Mouse (Mus musculus): ENCODE measurements around the gene Ip6k3. TPM values are rescaled to one million over a fixed set of nuclear protein-coding genes. Genes with fewer than 3 reads are reported as not detected.

Ip6k3 gene
- polyA plus RNA-seq, 2 experiments, result 0.47 to 0.76 TPM

DNA sequence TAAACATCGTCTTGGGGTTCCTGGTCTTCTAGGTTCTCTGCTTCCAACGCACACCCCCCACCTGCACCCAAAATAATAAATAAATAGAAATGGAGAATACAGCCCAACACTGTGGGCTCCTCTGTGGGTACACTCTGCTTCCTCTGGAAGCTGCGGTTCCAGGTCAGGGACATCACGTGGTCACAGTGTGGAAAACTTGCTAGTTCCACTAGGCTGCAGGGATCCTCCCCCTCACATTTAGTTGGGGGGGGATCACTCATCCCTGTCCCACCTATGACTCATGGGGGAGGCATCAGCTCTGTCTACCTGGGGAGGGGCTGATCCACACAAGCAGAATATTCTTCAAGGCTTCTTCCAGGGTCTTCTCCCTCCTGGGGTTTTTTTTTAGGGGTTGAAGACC is 23.4 kb downstream of the Ip6k3 start:
- no peak overlapping the region for H3K4me3 ChIP-seq (replicated peaks; ENCODE audit: low read length)
- no peaks in the 10 kb centered on the region for H3K9me3 ChIP-seq (ENCODE audit: control insufficient read depth, low read length)
- no peak for DNase-seq (ENCODE audit: low spot score)
- peaks cover 44% of the 10 kb centered on the region for H3K4me1 ChIP-seq (ENCODE audit: control insufficient read depth, insufficient read depth, low read length)
- no peaks in the 10 kb centered on the region for H3K27me3 ChIP-seq (ENCODE audit: control insufficient read depth, insufficient read depth, low read length)
- H3K9ac ChIP-seq (ENCODE audit: low read depth, low read length, severe bottlenecking), result no peak overlapping the region
- TF ChIP-seq POLR2A (IDR thresholded peaks at IDR 0.05; ENCODE audit: borderline replicate concordance, extremely low read depth, insufficient read depth, insufficient read length), result no peak
- H3K4me2 ChIP-seq (replicated peaks; ENCODE audit: low read depth, low read length, severe bottlenecking), result no peak overlapping the region
- 55% methylated on average over 4 of the region's 4 CpGs for WGBS
- no peaks in the 10 kb centered on the region for H3K36me3 ChIP-seq (ENCODE audit: control insufficient read depth, insufficient read depth, low read length)
- no peak overlapping the region for H3K27ac ChIP-seq (replicated peaks; ENCODE audit: low read depth, low read length)
- no peak for ATAC-seq (ENCODE audit: low FRiP score, low read depth)

DNA sequence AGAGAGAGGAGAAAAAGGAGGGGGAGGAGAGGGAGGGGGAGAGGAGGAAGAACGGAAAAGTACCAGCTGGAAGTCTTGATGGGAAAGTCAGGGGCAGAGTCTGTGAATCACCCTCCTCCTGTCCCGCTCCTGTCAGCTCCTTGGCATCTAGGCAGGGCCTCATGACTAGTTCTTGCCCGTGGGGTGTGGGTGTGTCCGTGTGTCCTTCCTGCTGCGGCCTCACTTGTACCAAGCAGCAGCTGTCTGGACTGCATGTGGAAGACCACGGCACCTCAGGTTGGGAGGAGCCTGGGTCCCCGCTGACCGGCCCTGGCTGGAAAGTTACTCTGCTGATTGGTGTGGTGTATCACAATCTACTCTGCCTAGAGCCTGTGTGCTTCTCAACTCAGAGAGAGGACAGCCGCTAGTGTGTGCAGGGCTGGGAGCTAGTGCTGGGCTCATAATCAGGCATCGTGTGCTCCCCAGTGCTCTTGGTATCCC is 25.6 kb downstream of the Ip6k3 start:
- H3K9ac ChIP-seq (ENCODE audit: low read depth, low read length, severe bottlenecking), result no peak overlapping the region
- H3K4me1 ChIP-seq (ENCODE audit: control insufficient read depth, insufficient read depth, low read length), result peaks cover 38% of the 10 kb centered on the region
- no peak for TF ChIP-seq POLR2A (IDR thresholded peaks at IDR 0.05; ENCODE audit: borderline replicate concordance, extremely low read depth, insufficient read depth, insufficient read length)
- no peak overlapping the region for H3K4me3 ChIP-seq (replicated peaks; ENCODE audit: low read length)
- ATAC-seq (ENCODE audit: low FRiP score, low read depth) (peak; percentile 31; the same call in 1 of the 2 replicates), DNase-seq (ENCODE audit: low spot score) (peak; percentile 43)
- no peak overlapping the region for H3K27ac ChIP-seq (replicated peaks; ENCODE audit: low read depth, low read length)
- H3K9me3 ChIP-seq (ENCODE audit: control insufficient read depth, low read length), result no peaks in the 10 kb centered on the region
- 47% methylated on average over 8 of the region's 10 CpGs for WGBS
- no peaks in the 10 kb centered on the region for H3K36me3 ChIP-seq (ENCODE audit: control insufficient read depth, insufficient read depth, low read length)
- H3K4me2 ChIP-seq (replicated peaks; ENCODE audit: low read depth, low read length, severe bottlenecking), result no peak overlapping the region
- H3K27me3 ChIP-seq (ENCODE audit: control insufficient read depth, insufficient read depth, low read length), result no peaks in the 10 kb centered on the region

DNA sequence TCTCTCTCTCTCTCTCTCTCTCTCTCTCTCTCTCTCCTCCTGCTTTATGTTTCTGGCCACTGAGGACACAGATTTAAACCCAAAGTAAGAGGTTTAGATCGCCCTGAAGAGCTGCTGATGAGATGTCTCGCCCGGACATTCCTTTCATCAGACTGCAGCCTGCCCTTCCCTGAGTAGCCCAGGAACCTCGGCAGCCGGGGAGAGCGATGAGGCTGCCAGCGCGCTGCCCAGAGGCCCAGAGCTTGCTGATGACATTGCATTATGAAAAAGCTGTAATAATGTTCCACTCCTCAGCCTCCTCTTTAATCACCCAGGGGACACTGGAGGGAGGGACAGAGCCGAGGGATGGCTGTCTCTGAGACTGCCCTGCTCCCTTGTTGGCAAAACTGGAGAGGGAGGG is 27.3 kb downstream of the Ip6k3 start:
- no peak overlapping the region for H3K4me2 ChIP-seq (replicated peaks; ENCODE audit: low read depth, low read length, severe bottlenecking)
- no peaks in the 10 kb centered on the region for H3K27me3 ChIP-seq (ENCODE audit: control insufficient read depth, insufficient read depth, low read length)
- no peak overlapping the region for H3K4me3 ChIP-seq (replicated peaks; ENCODE audit: low read length)
- no peaks in the 10 kb centered on the region for H3K9me3 ChIP-seq (ENCODE audit: control insufficient read depth, low read length)
- ATAC-seq (ENCODE audit: low FRiP score, low read depth) (no peak), DNase-seq (ENCODE audit: low spot score) (no peak)
- TF ChIP-seq POLR2A (IDR thresholded peaks at IDR 0.05; ENCODE audit: borderline replicate concordance, extremely low read depth, insufficient read depth, insufficient read length), result no peak
- H3K36me3 ChIP-seq (ENCODE audit: control insufficient read depth, insufficient read depth, low read length), result no peaks in the 10 kb centered on the region
- H3K4me1 ChIP-seq (ENCODE audit: control insufficient read depth, insufficient read depth, low read length), result peaks cover 32% of the 10 kb centered on the region
- no peak overlapping the region for H3K9ac ChIP-seq (ENCODE audit: low read depth, low read length, severe bottlenecking)
- 50% methylated on average over 9 of the region's 9 CpGs for WGBS
- no peak overlapping the region for H3K27ac ChIP-seq (replicated peaks; ENCODE audit: low read depth, low read length)

DNA sequence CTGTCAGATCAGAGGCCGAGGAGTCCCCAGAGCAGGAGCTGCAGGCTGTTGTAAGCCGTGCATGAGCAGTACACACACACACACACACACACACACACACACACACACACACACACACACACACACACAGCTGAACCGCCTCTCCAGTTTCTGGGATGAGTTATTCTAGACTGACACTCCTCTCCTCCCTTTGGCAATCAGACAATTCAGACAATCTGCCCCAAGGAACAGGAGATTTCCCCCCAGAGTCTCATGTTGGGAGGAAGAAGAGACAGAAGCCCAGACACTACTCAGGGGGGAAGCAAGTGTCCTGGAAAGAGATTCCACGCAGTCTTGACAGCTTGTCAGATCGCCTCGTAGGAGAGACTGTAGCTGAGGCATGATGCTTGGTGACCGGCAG is 28.3 kb downstream of the Ip6k3 start:
- WGBS, result 47% methylated on average over 6 of the region's 7 CpGs
- DNase-seq (ENCODE audit: low spot score) (no peak), ATAC-seq (ENCODE audit: low FRiP score, low read depth) (no peak)
- Histone ChIP-seq H3K27me3 (ENCODE audit: control insufficient read depth, insufficient read depth, low read length) (no peaks in the 10 kb centered on the region), H3K9me3 (ENCODE audit: control insufficient read depth, low read length) (no peaks in the 10 kb centered on the region), H3K27ac (replicated peaks; ENCODE audit: low read depth, low read length) (no peak overlapping the region), H3K4me2 (replicated peaks; ENCODE audit: low read depth, low read length, severe bottlenecking) (no peak overlapping the region), H3K9ac (ENCODE audit: low read depth, low read length, severe bottlenecking) (0 out of 2 replicates have a peak overlapping the region, but pooled peaks have one; percentile 25), H3K36me3 (ENCODE audit: control insufficient read depth, insufficient read depth, low read length) (no peaks in the 10 kb centered on the region), H3K4me3 (replicated peaks; ENCODE audit: low read length) (no peak overlapping the region), H3K4me1 (ENCODE audit: control insufficient read depth, insufficient read depth, low read length) (peaks cover 32% of the 10 kb centered on the region)
- TF ChIP-seq POLR2A (IDR thresholded peaks at IDR 0.05; ENCODE audit: borderline replicate concordance, extremely low read depth, insufficient read depth, insufficient read length), result no peak

DNA sequence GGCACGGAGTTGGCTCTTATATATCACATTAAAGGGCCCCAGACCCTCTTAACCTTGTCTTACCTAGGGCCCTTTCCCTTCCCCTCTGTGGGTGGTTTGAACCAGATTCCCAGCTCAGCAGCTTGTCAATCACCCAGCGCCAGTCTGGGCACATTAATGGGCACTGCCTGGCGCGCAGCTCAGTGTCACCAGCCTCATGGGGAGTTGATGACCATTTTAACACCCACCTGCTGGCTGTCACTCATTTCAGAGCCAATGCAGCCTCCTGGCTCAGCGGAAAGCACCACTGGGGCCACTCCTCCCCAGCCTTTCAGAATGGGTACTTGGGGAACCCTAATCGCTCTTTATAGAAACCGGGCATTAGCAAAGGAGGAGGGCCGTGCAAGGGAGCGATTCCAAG is 29.2 kb downstream of the Ip6k3 start:
- 46% methylated on average over 9 of the region's 9 CpGs for WGBS
- H3K27ac ChIP-seq (replicated peaks; ENCODE audit: low read depth, low read length), result no peak overlapping the region
- H3K36me3 ChIP-seq (ENCODE audit: control insufficient read depth, insufficient read depth, low read length), result no peaks in the 10 kb centered on the region
- no peak overlapping the region for H3K9ac ChIP-seq (ENCODE audit: low read depth, low read length, severe bottlenecking)
- H3K4me2 ChIP-seq (replicated peaks; ENCODE audit: low read depth, low read length, severe bottlenecking), result no peak overlapping the region
- H3K27me3 ChIP-seq (ENCODE audit: control insufficient read depth, insufficient read depth, low read length), result no peaks in the 10 kb centered on the region
- H3K9me3 ChIP-seq (ENCODE audit: control insufficient read depth, low read length), result no peaks in the 10 kb centered on the region
- H3K4me3 ChIP-seq (replicated peaks; ENCODE audit: low read length), result no peak overlapping the region
- DNase-seq (ENCODE audit: low spot score), result no peak
- ATAC-seq (ENCODE audit: low FRiP score, low read depth), result no peak
- H3K4me1 ChIP-seq (ENCODE audit: control insufficient read depth, insufficient read depth, low read length), result peaks cover 27% of the 10 kb centered on the region
- no peak for TF ChIP-seq POLR2A (IDR thresholded peaks at IDR 0.05; ENCODE audit: borderline replicate concordance, extremely low read depth, insufficient read depth, insufficient read length)

DNA sequence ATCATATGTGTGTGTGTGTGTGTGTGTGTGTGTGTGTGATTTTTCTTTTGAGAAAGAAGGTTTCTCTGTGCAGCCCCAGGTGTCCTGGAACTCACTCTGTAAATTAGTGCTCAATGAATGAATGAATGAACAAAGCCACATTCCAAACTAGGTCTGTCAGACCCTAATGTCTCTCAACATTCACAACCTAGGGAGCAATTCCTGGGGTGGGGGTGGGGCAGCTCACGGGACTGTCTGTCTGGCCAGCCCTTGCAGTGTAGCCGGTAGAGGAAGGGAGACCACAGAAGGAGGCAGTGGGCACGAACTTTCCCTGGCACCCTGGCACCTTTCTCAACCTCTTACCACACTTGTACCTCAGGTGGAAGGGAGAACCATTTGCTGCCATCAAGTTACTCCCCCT is 32.9 kb downstream of the Ip6k3 start:
- no peak overlapping the region for H3K27ac ChIP-seq (replicated peaks; ENCODE audit: low read depth, low read length)
- no peaks in the 10 kb centered on the region for H3K9me3 ChIP-seq (ENCODE audit: control insufficient read depth, low read length)
- 0 out of 2 replicates have a peak, but pooled peaks cover 8% of the 10 kb centered on the region for H3K36me3 ChIP-seq (ENCODE audit: control insufficient read depth, insufficient read depth, low read length)
- WGBS, result 34% methylated on average over 3 of the region's 3 CpGs
- H3K4me3 ChIP-seq (replicated peaks; ENCODE audit: low read length), result no peak overlapping the region
- no peak for TF ChIP-seq POLR2A (IDR thresholded peaks at IDR 0.05; ENCODE audit: borderline replicate concordance, extremely low read depth, insufficient read depth, insufficient read length)
- H3K4me1 ChIP-seq (ENCODE audit: control insufficient read depth, insufficient read depth, low read length), result peaks cover 24% of the 10 kb centered on the region
- ATAC-seq (ENCODE audit: low FRiP score, low read depth) (no peak), DNase-seq (ENCODE audit: low spot score) (no peak)
- no peak overlapping the region for H3K4me2 ChIP-seq (replicated peaks; ENCODE audit: low read depth, low read length, severe bottlenecking)
- no peaks in the 10 kb centered on the region for H3K27me3 ChIP-seq (ENCODE audit: control insufficient read depth, insufficient read depth, low read length)
- H3K9ac ChIP-seq (ENCODE audit: low read depth, low read length, severe bottlenecking), result no peak overlapping the region

All from limb, embryonic 14.5 days (tissue).